Mouse (Mus musculus) cerebellum, postnatal 36 days (tissue): ENCODE results near the gene Fancc.

Experiments used
- DNase-seq, 2 experiments: peaks; one replicate each; pipeline ENCODE4 v3.0.0; 2021 to 2022; ENCODE audit warnings: mixed read lengths in 2 of 2

Fancc gene

DNA sequence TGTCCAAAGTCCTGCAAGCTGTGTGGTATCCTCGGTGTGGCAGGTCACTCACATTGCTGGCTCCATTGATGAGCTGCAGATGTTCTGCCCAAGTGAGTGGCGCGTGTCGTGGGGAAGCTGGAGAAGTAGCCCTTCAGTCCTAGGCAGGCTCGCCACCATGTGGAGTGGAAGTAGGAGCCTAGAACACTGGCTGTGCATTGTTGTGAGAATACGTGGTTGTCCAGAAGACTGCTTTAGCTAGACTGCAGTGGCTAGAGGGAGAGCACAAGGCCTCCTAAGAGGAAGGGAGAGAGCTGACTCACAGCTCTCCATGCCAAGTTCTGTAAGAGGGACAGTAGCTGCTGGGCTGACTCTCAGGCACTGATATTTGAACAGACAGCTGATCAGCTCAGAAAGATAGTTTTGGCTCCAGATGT, 238.9 kb downstream of the Fancc start:
- no peak for DNase-seq

DNA sequence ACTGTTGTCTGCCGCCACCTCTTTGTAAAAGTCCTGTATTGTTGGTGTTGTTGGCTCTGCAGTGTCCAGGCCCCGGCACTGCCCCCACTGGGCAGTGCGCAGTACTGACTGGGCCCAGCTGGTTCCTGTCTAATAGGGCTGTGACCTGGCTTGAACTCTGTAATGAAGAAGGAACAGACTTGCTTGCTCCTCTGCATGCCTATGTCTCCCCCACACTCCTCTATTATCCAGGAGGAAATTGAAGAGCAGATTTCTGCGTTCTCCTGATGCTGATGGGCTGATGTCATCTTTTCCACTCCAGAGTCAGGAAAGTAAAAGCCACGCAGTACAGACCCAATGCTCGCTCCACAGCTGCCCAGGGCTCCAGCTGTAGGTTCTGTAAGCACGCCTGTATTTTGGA, 240.3 kb downstream of the Fancc start:
- no peak for DNase-seq

DNA sequence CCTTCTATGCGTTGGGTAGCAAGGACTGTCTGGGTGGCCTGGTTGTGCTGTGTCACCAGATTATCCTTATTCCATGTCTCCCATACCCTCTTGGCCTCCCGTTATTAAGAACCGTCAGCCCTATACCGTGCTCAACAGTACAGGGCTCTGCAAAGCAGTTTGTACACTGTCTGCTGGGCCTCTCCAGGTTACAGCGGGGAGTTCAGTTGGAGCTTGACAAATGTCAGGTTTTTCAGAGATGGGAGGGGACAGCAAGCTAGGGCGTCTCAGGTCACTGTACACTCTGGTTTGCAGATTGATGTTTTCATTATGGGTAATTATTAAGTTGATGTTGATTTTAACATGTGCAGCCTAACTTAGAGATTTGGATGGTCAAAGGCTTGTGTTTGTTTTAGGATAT, 240.9 kb downstream of the Fancc start:
- no peak for DNase-seq

DNA sequence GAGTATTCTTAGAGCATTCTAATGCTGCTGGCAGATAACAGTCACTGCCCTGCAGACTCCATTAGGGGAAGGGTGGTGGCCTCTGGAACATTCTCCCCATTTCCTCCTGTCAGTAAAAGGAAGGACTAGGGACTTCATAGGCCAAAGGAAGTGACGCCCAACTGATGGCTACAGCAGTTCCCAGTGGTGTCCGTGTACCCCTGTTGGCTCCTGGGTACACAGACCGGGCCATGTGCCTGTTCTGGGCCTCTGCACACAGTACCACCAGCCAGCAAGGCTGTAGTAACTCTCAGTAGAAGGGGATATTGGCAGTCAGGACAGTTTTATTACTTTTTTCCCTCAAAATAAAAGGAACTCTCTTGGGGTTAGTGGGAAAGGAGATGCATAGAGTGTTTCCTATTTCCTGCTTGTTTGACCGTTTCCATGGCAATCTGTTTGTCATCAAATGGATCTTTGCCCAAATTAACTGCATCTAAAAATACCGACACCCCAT, 241.5 kb downstream of the Fancc start:
- no peak for DNase-seq

DNA sequence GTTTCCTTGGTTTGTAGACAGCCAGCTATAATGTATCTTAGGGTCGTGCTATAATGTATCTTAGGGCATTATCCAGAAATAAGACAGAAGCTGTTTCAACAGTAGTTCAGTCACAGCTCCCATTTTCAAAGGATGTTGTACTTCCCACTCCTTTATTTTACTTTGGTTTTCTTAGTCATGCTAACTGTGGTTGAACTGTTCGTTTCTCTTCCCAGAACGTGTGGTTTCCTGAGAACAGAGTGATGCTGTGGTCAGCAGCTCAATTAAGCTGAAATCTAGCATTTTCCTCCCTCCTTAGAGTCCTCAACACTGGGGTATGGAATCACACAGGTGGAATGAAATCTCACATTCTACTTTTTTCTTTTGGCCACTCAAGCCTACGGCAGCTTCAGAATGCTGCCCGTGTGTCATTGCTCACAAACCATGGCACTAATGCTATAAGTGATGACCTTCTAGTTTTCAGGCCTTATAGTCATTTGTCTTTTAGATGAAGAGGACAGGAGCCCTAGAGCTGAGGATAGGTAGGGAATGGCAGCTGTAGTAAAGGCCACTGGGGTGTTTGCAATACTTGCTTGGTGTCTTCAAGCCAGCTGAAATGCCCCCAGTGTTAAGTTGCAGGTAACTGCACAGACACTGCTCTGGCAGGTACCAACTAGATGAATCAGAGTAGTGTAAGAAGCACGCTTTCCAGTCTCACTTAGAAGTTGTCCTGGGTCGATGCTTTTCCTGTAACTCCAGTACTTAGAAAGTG, 243.0 kb downstream of the Fancc start:
- DNase-seq, result no peak

DNA sequence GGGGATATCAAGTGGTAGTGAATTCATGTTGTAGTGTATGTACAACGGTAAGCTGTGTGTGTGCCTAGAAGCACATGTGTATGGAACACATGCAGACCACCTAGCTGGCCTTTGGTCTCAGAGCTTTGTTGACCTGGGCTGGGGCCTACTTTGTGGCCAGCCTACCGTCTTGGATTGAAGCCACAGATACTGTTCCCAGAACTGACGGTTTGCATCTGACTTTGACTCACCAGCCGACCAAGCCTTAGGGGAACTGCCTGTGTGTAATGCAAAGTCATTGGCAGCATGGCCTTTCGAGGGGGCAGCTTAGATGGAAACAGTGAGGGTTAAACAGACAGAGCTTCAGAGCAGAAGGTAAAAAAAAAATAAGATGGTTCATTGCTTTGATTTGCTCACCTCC, 243.9 kb downstream of the Fancc start:
- DNase-seq, result no peak

DNA sequence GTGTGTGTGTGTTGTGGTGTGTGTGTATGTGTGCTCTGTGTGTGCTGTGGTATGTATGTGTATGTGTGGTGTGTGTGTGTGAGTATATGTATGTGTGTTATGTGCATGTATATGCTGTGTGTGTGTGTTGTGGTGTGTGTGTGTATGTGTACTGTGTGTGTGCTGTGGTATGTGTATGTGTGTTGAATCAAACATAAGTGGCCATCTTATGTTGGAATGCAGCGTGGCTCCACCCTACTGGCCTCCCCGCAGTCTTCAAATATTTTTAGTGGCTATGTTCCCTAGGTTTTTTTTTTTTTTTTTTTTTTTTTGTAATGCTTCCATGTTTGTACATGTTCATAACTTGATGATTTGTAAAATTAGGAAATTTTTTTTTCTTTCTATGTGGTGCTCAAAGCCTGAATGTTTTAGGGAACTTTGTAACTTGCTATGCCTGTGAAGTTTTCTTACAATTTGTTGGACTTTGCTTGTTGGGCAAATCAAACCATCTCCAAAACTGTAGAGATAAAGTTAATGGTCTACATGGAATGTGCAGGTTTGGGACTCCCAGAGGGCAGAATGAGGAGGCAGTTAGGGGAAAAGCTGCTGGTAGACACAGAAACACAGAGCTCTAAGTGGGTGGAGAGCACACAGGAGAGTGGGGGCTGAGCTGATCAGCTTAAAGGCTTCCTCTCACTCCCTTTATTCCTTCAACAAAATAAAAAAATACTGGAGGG, 244.6 kb downstream of the Fancc start:
- DNase-seq, result no peak

DNA sequence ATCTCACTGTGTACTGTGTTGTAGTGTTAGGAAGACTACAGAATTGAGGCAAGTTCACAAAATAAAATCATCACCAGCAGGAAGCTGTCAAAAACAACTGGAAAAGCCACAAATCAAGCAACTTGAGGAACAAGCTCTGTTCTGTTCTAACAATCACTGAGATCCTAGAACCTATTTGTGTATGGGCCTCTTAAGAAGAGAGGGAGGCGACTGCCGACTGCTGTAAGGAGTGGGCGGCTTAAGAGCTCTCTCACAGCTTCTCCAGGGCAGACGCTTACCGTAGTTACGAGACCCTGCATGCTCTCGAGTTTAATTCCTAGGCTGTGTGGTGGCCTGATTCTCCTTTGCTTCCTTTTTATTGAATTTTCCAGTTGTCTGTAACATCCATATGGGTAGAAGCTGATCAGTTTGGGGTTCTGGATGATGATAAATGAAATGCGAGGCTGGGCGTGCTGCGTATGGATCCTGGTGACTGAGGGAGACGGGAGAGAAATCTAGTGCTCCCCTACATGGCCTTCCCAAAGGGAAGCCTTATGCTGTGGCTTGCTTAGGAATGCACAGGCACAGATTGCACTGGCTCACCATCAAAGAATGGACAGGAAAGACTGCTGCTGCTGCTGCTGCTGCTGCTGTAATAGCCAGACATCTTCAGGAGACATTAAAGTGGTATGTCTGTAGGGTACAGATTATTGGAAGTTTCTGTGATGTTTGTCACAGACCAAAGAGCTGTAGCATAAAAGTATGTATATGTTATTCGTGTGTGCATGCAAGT, 245.8 kb downstream of the Fancc start:
- no peak for DNase-seq

DNA sequence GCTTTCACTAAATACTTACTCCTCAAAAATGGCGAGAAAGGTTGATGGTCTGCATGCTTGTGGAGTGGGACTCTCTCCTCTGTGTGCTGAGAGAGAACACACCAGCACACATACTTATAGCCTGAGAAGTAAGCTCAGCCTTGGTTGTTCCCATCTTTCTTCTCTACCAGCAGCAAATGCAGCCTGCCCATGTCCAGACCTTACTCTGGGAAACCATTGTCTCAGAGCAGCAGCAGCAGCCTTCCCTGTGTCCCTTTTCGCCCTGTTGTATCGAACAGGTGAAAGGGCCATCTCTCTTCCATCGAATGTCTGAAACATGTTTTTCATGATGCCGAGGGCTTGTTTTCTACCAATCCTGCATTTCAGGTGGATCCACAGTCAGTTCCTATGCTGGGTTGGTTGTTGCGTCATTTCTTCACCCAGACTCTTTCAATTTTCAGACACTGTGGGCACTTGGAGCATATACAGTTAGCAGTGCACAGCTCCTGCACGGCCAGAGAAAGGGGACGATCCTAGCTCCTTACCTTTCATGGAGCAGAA, 246.6 kb downstream of the Fancc start:
- no peak for DNase-seq

DNA sequence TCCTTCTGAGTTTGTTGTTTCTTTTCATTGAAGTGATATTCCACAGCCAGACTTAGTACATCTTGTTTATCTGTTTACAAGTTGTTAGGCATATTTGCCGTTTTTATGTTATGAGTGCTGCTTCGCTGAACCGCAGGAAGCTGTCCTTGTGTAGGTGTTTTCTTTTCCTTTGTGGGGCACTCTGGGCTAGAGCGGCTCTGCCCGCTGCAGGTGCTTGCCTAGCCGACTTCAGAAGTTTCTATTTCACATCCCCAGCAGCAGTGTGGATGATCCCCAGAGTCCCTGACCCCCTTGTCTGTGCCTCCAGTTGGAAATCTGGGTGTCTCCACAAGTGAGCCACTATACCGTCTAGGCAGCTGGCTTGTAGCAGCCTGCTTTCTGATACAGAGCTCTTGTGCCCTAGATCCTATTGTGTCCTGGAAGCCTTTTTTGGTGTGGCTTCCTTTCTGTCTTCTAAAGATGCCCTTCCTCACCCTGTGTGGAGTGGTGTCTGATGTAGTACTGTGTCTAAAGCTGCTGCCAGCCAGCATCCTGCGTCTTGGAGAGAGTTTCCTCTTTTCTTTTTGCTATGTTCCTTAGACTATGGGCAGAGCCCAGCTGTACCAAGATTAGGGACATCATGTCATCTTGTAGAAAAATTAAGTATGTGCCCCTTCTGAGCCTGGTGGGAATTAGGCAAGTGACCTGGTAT, 247.2 kb downstream of the Fancc start:
- no peak for DNase-seq

DNA sequence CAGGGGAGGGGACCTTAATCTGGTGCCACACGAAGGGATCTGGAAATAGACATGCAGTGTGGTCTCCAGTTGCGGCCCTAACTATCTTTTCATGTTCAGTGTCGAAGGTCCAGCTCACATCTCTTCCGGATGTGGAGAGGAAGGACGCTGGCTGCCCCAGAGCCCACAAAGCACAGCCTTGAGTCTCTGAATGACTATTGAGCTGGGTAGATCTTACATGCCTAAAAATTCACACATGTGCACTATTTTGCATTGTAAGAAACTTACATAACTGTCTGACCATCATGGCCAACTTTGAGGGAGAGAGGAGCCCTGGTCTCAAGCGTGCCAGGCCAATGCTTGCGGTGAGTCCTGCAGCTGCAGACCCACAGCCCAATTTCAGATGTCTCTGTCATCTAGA, 247.9 kb downstream of the Fancc start:
- no peak for DNase-seq

DNA sequence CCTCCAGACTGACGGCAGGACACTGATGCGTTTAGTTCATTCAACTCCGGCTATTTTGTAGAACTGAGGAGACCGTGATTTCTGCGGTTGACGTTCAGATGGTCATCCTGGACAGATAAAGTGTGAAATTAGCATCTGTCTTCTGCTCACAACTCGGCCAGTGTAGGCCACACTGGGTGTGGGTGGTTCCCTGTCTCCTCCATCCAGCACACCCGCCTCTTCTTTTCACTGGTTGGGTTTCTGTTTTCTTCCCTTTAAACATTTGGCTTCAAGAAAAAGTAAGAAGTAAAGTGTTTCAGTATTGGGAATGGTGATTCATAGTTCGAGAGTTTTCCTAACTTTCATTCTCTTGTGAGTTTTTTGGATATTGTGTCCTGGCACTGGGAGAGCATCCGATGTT, 248.8 kb downstream of the Fancc start:
- DNase-seq, result no peak

DNA sequence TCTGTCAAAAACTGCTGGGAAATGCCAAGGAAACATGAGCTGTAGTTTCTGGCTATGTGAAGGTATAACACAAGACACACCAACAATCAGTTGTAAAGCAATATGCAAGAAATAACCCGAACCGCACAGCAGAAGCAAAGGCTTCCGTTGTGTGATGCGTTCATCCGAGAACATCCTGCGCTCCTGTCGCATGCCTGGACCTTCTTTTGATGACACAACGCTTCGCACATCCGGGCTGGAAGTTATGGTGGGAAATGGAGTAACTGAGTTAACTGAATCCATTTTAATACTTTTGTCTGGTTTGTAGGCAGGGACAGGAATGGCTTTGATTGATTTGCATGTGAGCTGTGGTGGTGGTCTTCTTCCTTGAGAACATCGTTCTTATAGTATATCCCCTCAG, 249.4 kb downstream of the Fancc start:
- DNase-seq, result no peak

DNA sequence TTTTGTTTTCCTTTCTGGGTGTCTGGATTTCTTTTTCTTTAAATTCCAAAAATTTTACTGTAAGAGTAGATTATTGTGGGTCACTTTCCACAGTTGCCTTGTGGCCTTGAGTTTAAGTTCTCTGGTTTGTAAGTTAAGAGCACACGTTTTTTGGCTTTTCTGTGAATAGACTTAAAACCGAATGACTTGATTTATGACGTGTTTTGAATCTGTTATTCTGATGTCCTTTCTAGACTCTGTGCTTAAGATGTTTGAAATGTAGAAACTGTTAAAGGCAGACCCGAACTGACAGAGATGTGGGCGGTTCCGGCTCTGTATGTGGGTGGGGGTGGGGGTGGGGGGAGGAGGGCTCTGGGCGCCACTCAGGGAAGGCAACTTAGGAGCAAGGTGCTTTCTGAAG, 250.0 kb downstream of the Fancc start:
- DNase-seq, result no peak

DNA sequence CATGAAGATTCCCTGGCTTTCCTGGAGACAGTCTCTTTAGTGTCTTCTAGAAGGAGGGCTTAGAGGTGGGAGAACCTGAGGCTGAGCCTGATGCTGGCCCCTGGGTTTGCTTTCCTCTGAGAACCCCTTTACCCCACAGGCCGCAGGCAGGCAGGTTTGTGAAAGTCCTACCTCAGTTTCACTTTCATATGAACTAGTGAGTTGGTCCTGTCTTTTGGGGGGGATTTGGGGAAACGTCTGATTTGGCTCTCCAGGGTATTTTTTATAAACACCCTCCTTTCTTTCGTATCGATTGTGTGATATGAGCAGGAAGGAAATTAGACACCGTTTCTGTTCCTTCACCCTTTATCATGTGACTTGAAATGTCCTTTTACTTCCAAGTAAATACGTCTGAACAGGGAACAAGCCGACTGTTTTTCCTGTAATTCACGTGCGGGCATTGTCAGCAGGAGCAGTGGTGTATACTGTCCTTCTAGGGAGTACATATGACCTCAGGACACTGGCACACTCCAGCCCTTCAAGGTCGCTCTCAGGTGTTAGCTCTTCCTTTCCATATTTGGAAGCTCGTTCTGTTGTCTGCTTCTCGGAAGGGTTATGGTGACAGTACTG, 250.6 kb downstream of the Fancc start:
- DNase-seq, result no peak

DNA sequence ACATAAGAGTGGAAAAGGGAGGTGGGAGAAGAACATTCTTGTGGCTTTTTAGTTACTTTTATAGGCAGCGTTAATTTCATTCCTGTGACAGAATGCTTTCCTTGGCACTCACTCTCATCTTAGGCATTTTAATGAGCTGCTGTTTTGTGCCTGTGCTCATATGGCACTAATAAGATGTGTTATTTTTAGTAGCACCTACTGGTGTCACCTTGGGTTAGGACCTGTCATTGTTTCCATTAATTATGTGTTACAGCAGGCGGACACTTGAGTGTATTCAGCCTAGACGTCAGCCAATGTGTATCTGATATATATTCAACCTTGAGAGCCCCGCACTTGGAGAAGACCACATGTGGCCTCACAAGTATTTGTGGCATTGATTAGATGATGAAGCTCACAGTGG, 251.3 kb downstream of the Fancc start:
- no peak for DNase-seq

DNA sequence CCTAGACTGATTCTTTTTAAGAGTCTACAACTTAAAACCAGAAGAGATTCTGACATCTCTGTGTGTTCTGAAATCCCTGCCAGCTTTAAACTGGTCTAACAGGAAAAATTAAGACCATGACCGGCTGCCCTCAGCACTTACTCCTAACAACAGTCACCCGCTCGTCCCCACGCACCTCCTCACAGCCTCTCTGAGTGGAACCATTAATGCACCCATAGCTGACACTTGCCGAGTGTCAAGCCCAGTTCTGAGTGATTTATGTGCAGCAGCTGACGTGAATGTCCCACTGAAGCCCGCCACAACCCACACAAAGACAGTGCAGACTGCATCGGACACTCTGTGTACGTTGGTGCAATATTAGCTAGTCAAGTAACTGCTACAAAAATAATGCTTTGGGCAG, 251.9 kb downstream of the Fancc start:
- DNase-seq, result no peak

DNA sequence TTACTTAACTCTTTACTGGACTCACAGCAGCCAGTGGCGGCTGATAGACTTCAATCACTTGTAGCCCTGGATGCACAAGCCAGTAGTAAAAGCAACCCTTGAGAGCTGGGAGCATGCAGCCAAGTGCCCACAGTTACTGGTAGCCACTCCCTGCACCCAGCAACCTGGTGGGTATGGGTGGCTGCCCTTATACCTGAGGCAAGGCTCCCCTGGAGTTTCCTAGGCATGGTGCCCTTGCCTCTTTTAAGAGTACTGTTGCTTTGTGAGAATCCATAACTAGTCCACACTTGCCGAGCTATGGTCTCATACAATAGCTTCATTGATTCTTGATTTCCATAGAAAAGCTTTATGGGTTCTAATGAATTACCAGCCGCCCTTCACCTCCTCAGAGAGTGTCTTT, 252.7 kb downstream of the Fancc start:
- DNase-seq, result no peak

DNA sequence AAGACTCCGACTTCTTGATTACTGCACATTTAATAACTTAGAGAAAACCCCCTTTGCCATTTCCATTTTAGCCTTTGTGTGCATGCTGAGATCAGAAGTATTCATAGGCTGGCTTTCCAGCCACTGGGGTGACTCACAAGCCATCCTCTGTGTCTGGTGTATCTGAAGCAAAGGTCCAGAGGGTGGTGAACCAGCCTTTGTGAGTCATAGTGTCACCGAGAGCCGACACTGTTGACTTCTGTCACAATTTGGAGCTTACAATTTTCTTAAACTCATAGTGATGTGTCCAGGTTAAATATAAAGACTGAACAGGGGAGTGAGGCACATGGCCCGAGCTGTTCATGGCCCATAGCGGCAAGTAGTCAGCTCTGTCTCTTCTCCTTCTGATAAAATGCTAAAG, 253.5 kb downstream of the Fancc start:
- DNase-seq, result no peak

DNA sequence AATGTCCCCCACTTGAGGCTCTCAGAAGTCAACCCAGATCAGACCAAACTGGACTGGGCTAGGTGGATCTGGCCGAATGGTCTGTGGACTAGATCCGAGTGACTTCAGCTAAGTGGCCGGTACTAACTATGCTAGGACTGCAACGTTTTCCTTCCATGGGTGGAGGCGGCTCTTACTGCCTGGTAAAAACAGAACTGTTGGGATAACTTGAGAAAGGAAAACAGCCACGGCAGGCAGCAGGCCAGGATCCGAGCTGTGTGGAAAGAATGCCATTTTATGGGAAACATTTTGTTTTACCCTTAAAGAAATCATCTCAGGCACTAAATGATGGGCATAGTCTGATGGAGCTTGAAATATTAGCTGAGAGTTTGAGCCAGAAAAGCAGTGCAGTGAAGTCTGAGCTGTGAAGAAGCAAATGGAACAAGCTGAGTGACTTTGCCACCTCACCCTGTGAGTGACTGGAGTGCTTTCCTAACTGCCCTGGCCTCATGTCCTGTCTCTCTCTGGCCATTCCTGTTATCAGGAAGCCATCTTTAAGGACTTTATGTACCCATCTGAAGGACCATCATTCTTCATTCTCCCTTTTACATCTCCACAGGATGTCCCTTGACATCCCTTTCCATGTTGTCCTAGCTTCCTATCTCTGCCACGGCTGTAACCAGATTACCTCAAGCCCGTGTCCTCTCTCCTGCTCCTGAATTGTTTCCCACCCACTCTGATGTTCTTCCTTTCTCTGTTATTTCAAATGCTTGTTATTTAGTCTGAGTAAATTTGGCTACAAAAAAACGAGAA, 254.5 kb downstream of the Fancc start:
- no peak for DNase-seq

DNA sequence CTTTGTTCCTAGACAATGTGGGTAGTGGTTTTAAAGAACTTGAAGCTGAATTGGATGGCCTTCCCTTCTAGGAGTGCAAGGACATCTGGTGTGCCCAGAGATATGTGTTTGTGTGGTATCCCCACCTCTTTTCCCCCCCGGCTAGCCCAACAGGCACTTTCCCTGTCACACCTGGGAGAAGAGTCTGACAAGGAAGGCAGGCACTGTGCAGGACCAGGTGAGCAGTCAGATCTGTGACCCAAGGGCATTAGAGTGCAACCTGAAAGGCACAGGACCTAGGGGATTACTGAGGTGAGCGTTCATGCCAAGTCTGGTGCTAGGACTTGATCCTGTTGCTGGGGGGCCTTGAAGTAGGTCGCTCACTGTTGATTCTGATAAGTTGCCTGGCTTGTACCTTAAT, 255.4 kb downstream of the Fancc start:
- no peak for DNase-seq

DNA sequence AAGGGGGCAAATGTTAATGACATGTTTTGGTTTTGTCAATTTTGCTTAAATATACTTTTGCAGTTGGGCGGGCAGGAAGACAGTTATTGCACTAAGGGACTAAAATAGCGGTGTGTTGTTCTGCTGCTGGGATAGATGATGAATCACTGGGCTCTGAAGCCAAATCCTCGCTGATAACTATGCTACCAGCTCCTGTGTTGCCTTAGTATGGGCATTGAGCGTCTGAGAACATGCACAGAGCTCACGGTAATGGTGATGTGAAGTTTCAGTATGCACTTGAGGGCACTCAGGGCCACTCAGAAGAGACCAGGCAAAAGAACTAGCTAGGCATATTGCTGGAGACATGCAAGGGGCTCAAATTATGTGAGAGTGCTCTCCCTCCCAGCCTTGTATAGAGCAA, 256.2 kb downstream of the Fancc start:
- no peak for DNase-seq
